In genomic region chr4:138455956-138456341, GRCm38 (mm10) we compare ENCODE assay signal across 7 mouse cellular contexts. TPM values are rescaled to one million over a fixed set of nuclear protein-coding genes. Genes with fewer than 3 reads are reported as not detected.
DNase-seq lines count a peak whose midpoint lies in the region; ATAC-seq and TF ChIP-seq lines count a peak whose summit lies in the region.

No protein-coding gene starts in this region.

- H3K9ac ChIP-seq in CH12.LX (ENCODE audit: insufficient read depth, low read depth): no peak overlapping the region
- peak overlapping the region; percentile 84 for H3K9ac ChIP-seq in embryonic facial prominence, embryonic 12.5 days
- H3K9ac ChIP-seq in liver, embryonic 15.5 days: peak overlapping the region; percentile 48; the same call in 1 of the 2 replicates
- H3K9ac ChIP-seq in neural tube, embryonic 12.5 days: peak overlapping the region; percentile 98

- ATAC-seq in embryonic facial prominence, embryonic 12.5 days (ENCODE audit: insufficient number of reproducible peaks, insufficient read depth, low FRiP score, low TSS enrichment): no peak
- no peak for ATAC-seq in liver, embryonic 15.5 days (ENCODE audit: insufficient read depth)
- no peak for ATAC-seq in neural tube, embryonic 12.5 days (ENCODE audit: low FRiP score, low read depth)

- no peak for TF ChIP-seq EP300 in CH12.LX (IDR thresholded peaks at IDR 0.05; ENCODE audit: low read length)

- H3K4me2 ChIP-seq in CH12.LX (ENCODE audit: insufficient read depth, low read depth, poor library complexity, severe bottlenecking): peak overlapping the region; percentile 85
- H3K4me2 ChIP-seq in embryonic facial prominence, embryonic 12.5 days (replicated peaks): peak overlapping the region; percentile 99
- H3K4me2 ChIP-seq in liver, embryonic 15.5 days: peak overlapping the region; percentile 58
- H3K4me2 ChIP-seq in neural tube, embryonic 12.5 days (replicated peaks): peak overlapping the region; percentile 81

- dilution Hi-C loops in CH12.LX (cut with MboI; ENCODE audit: extremely low pct_ligation_motif_present, extremely low pct_unique_long_range_greater_than_20kb, low sequenced_read_pairs): no loop called here

- H3K4me3 ChIP-seq in CH12.LX (replicated peaks in 1 of 3; ENCODE audit: low read depth in 2 of 3, low read length in 2 of 3, poor library complexity in 1 of 3): peak overlapping the region in 2 of 3 experiments; percentile 40 to 68
- H3K4me3 ChIP-seq in embryonic facial prominence, embryonic 12.5 days: peak overlapping the region; percentile 82
- peak overlapping the region; percentile 58 for H3K4me3 ChIP-seq in liver, embryonic 15.5 days (replicated peaks)
- H3K4me3 ChIP-seq in neural tube, embryonic 12.5 days: peak overlapping the region; percentile 99

- DNase-seq in CD4-positive helper T cell, adult 2 months (ENCODE audit: low read depth, low spot score): peak; percentile 43
- DNase-seq in CH12.LX (ENCODE audit: extremely low read depth): no peak
- DNase-seq in induced T-regulatory cell, adult 2 months (ENCODE audit: low read depth): peak; percentile 72
- DNase-seq in left cerebral cortex, postnatal 10 days (ENCODE audit: extremely low spot score in 1 of 2, low spot score in 2 of 2): no peak

- intact Hi-C loops in left cerebral cortex, postnatal 10 days (cut with DNase I): no loop called here

- H3K4me1 ChIP-seq in CH12.LX (ENCODE audit: control insufficient read depth in 1 of 2, insufficient read depth in 2 of 2): peaks cover 12 to 40% of the 10 kb centered on the region in 2 experiments
- peaks cover 22% of the 10 kb centered on the region for H3K4me1 ChIP-seq in embryonic facial prominence, embryonic 12.5 days
- peaks cover 8% of the 10 kb centered on the region for H3K4me1 ChIP-seq in liver, embryonic 15.5 days (replicated peaks)
- peaks cover 54% of the 10 kb centered on the region for H3K4me1 ChIP-seq in neural tube, embryonic 12.5 days

- no peak overlapping the region for H3K27ac ChIP-seq in CH12.LX (ENCODE audit: insufficient read depth, low read depth)
- no peak overlapping the region for H3K27ac ChIP-seq in embryonic facial prominence, embryonic 12.5 days
- peak overlapping the region; percentile 45; the same call in 1 of the 2 replicates for H3K27ac ChIP-seq in liver, embryonic 15.5 days (replicated peaks)
- 0 out of 2 replicates have a peak overlapping the region, but pooled peaks have one; percentile 3 for H3K27ac ChIP-seq in neural tube, embryonic 12.5 days

- no peak for TF ChIP-seq RAD21 in CH12.LX (IDR thresholded peaks at IDR 0.05; ENCODE audit: low read depth, low read length)

- H3K27me3 ChIP-seq in CH12.LX (replicated peaks): peaks cover 97% of the 10 kb centered on the region
- peaks cover 55% of the 10 kb centered on the region for H3K27me3 ChIP-seq in embryonic facial prominence, embryonic 12.5 days
- peaks cover 93% of the 10 kb centered on the region for H3K27me3 ChIP-seq in liver, embryonic 15.5 days
- peaks cover 4% of the 10 kb centered on the region; the same call in 1 of the 2 replicates for H3K27me3 ChIP-seq in neural tube, embryonic 12.5 days (replicated peaks)

- no peak for TF ChIP-seq POLR2A in CH12.LX (IDR thresholded peaks at IDR 0.05; ENCODE audit: low read depth, low read length)

- TF ChIP-seq CTCF in CH12.LX (conservative IDR thresholded peaks at IDR 0.05 in 1 of 2, IDR thresholded peaks at IDR 0.05 in 1 of 2; ENCODE audit: low read depth in 2 of 2, low read length in 2 of 2): no peak

- WGBS in embryonic facial prominence, embryonic 12.5 days: 0% methylated on average over 17 of the region's 17 CpGs
- WGBS in liver, embryonic 15.5 days (ENCODE audit: insufficient replicate concordance): 2% methylated on average over 17 of the region's 17 CpGs
- WGBS in neural tube, embryonic 12.5 days: 0% methylated on average over 17 of the region's 17 CpGs

- in situ Hi-C loops in CH12.LX (cut with MboI; ENCODE audit: low pct_ligation_motif_present, low pct_unique_long_range_greater_than_20kb, low sequenced_read_pairs): no loop called here

- peaks cover 2% of the 10 kb centered on the region for H3K9me3 ChIP-seq in CH12.LX (replicated peaks; ENCODE audit: low read length)
- H3K9me3 ChIP-seq in embryonic facial prominence, embryonic 12.5 days: no peaks in the 10 kb centered on the region
- no peaks in the 10 kb centered on the region for H3K9me3 ChIP-seq in liver, embryonic 15.5 days (replicated peaks)
- no peaks in the 10 kb centered on the region for H3K9me3 ChIP-seq in neural tube, embryonic 12.5 days

- H3K36me3 ChIP-seq in CH12.LX (replicated peaks in 1 of 2; ENCODE audit: control insufficient read depth in 1 of 2, insufficient read depth in 1 of 2, low read length in 1 of 2): no peaks in the 10 kb centered on the region
- H3K36me3 ChIP-seq in embryonic facial prominence, embryonic 12.5 days: no peaks in the 10 kb centered on the region
- H3K36me3 ChIP-seq in liver, embryonic 15.5 days (replicated peaks): no peaks in the 10 kb centered on the region
- peaks cover 5% of the 10 kb centered on the region; the same call in 1 of the 2 replicates for H3K36me3 ChIP-seq in neural tube, embryonic 12.5 days

- H3K79me2 ChIP-seq in CH12.LX (replicated peaks; ENCODE audit: control insufficient read depth, extremely low read depth, insufficient read depth, poor library complexity, severe bottlenecking): no peaks in the 10 kb centered on the region

TF ChIP-seq in CH12.LX, 34 proteins besides CTCF, POLR2A, EP300 and RAD21:
- TF ChIP-seq ETS1 (conservative IDR thresholded peaks at IDR 0.05; ENCODE audit: low read depth, low read length): no peak
- TF ChIP-seq UBTF (IDR thresholded peaks at IDR 0.05; ENCODE audit: low read depth, low read length): peak; percentile 93; the same call in 1 of the 2 replicates
- TF ChIP-seq MAX (IDR thresholded peaks at IDR 0.05; ENCODE audit: low read length): no peak

RNA-seq across cellular contexts. Expression of gene Camk2n1, which starts 1.8 kb away (rescaled TPM):
- 0.04 and 0.13 TPM in 2 replicates for total RNA-seq in CH12.LX (2012; rRNA removed)
- total RNA-seq in CH12.LX (2014; rRNA removed): not detected in 2 replicates
- polyA plus RNA-seq in CH12.LX (2012; ENCODE audit: insufficient read length, low read depth): not detected in 2 replicates
- polyA plus RNA-seq in embryonic facial prominence, embryonic 12.5 days (2016; fragmentation: Nextera tagmentation; extraction: Ambion mirVana): 2.5 and 2.8 TPM in 2 replicates
- polyA plus RNA-seq in liver, embryonic 15.5 days (2015; fragmentation: Nextera tagmentation; extraction: Ambion mirVana): 1.3 and 1.4 TPM in 2 replicates
- 9.2 and 11.7 TPM in 2 replicates for polyA plus RNA-seq in neural tube, embryonic 12.5 days (2016; fragmentation: Nextera tagmentation; extraction: Ambion mirVana)
- 100 to 1,000 TPM; 377 to 385 TPM for total RNA-seq in left cerebral cortex, postnatal 10 days (2021)

RNA-seq across cellular contexts. Expression of gene Mul1, which starts 21.5 kb away (rescaled TPM):
- 12.3 and 19.7 TPM in 2 replicates for total RNA-seq in CH12.LX (2012; rRNA removed)
- 8.8 and 10.2 TPM in 2 replicates for total RNA-seq in CH12.LX (2014; rRNA removed)
- 20.2 and 26.8 TPM in 2 replicates for polyA plus RNA-seq in CH12.LX (2012; ENCODE audit: insufficient read length, low read depth)
- polyA plus RNA-seq in embryonic facial prominence, embryonic 12.5 days (2016; fragmentation: Nextera tagmentation; extraction: Ambion mirVana): 18.2 and 19.9 TPM in 2 replicates
- polyA plus RNA-seq in liver, embryonic 15.5 days (2015; fragmentation: Nextera tagmentation; extraction: Ambion mirVana): 7.8 and 8.6 TPM in 2 replicates
- 15.6 and 15.8 TPM in 2 replicates for polyA plus RNA-seq in neural tube, embryonic 12.5 days (2016; fragmentation: Nextera tagmentation; extraction: Ambion mirVana)
- total RNA-seq in left cerebral cortex, postnatal 10 days (2021): 10 to 100 TPM; 41.9 to 46.8 TPM

RNA-seq across cellular contexts. Expression of gene Fam43b, which starts 59.6 kb away (rescaled TPM):
- total RNA-seq in CH12.LX (2012; rRNA removed) (not detected in 2 replicates), CH12.LX (2014; rRNA removed) (not detected in 2 replicates)
- polyA plus RNA-seq in CH12.LX (2012; ENCODE audit: insufficient read length, low read depth): not detected in 2 replicates
- polyA plus RNA-seq in embryonic facial prominence, embryonic 12.5 days (2016; fragmentation: Nextera tagmentation; extraction: Ambion mirVana): 0.40 and 0.52 TPM in 2 replicates
- polyA plus RNA-seq in liver, embryonic 15.5 days (2015; fragmentation: Nextera tagmentation; extraction: Ambion mirVana): not detected in 2 replicates
- 0.91 and 1.3 TPM in 2 replicates for polyA plus RNA-seq in neural tube, embryonic 12.5 days (2016; fragmentation: Nextera tagmentation; extraction: Ambion mirVana)
- 10 to 100 TPM; 33.5 to 39.5 TPM for total RNA-seq in left cerebral cortex, postnatal 10 days (2021)

Comparison
In these comparisons a context has a peak if more than half of its experiments do, and no peak if none do; other contexts are left out.
1. DNase-seq: peak in CD4-positive helper T cell, adult 2 months (single experiment) and induced T-regulatory cell, adult 2 months (single experiment); none in CH12.LX (single experiment) and left cerebral cortex, postnatal 10 days (0 of 2).
2. H3K27ac ChIP-seq: peak in liver, embryonic 15.5 days (single experiment) and neural tube, embryonic 12.5 days (single experiment); none in CH12.LX (single experiment) and embryonic facial prominence, embryonic 12.5 days (single experiment).
3. Peak in every context shown above with its lines, with median percentiles within 50 percentile points of each other: H3K4me2 ChIP-seq and H3K4me3 ChIP-seq.